8 mouse cellular contexts compared by ENCODE assay signal in genomic region chr5:143732180-143732891, GRCm38 (mm10). TPM values are rescaled to one million over a fixed set of nuclear protein-coding genes. Genes with fewer than 3 reads are reported as not detected.
DNase-seq lines count a peak whose midpoint lies in the region; ATAC-seq and TF ChIP-seq lines count a peak whose summit lies in the region.

TSS of gene Usp42 (minus strand) at chr5:143732280.

- ATAC-seq in embryonic facial prominence, embryonic 14.5 days (ENCODE audit: low read depth) = peak; percentile 99
- peak; percentile 98 for ATAC-seq in limb, embryonic 13.5 days (ENCODE audit: low FRiP score, low read depth)
- ATAC-seq in midbrain, embryonic 16.5 days = peak; percentile 99

- DNase-seq in 3T3-L1 (ENCODE audit: low read depth, low spot score) = peak; percentile 98
- DNase-seq in adrenal gland, postnatal 4 days (ENCODE audit: low spot score in 2 of 2) = peak; percentile 87 to 91
- DNase-seq in embryonic facial prominence, embryonic 14.5 days (ENCODE audit: low spot score) = peak; percentile 99
- peak; percentile 94 to 98 for DNase-seq in heart, adult 2 months
- peak; percentile 95 to 97 for DNase-seq in kidney, adult 8-10 months
- DNase-seq in spleen, postnatal 10 days (ENCODE audit: low spot score in 2 of 2) = peak; percentile 90 to 93

- intact Hi-C loops in heart, adult 2 months (cut with DNase I) = loop anchor here (1.0 to 5.0 kb wide), 3 partner anchors 26 to 245 kb away; no protein-coding TSS in a partner anchor

- peak; percentile 98 for TF ChIP-seq POLR2A in heart, adult 2 months (IDR thresholded peaks at IDR 0.05; ENCODE audit: insufficient read depth, low read depth, low read length)

- H3K9ac ChIP-seq in embryonic facial prominence, embryonic 14.5 days (ENCODE audit: low read depth, low read length) = peak within 1 kb of the TSS; percentile 98
- H3K9ac ChIP-seq in heart, adult 2 months (ENCODE audit: low read depth, low read length) = peak within 1 kb of the TSS; percentile 98
- peak within 1 kb of the TSS; percentile 99 for H3K9ac ChIP-seq in limb, embryonic 13.5 days
- peak within 1 kb of the TSS; percentile 99 for H3K9ac ChIP-seq in midbrain, embryonic 16.5 days (ENCODE audit: low read depth, low read length)

- no peaks in the 10 kb centered on the region for H3K9me3 ChIP-seq in embryonic facial prominence, embryonic 14.5 days (ENCODE audit: control insufficient read depth, low read length)
- H3K9me3 ChIP-seq in limb, embryonic 13.5 days = no peaks in the 10 kb centered on the region
- no peaks in the 10 kb centered on the region for H3K9me3 ChIP-seq in midbrain, embryonic 16.5 days (replicated peaks; ENCODE audit: control insufficient read depth, low read length, poor library complexity, severe bottlenecking)

- peak; percentile 59 for TF ChIP-seq CTCF in heart, adult 2 months (IDR thresholded peaks at IDR 0.05)

- peaks cover 3% of the 10 kb centered on the region; the same call in 1 of the 2 replicates for H3K4me1 ChIP-seq in embryonic facial prominence, embryonic 14.5 days (ENCODE audit: control insufficient read depth, insufficient read depth, low read length)
- peaks cover 3% of the 10 kb centered on the region for H3K4me1 ChIP-seq in heart, adult 2 months (ENCODE audit: control insufficient read depth, insufficient read depth, low read length)
- H3K4me1 ChIP-seq in limb, embryonic 13.5 days = peaks cover 22% of the 10 kb centered on the region
- peaks cover 19% of the 10 kb centered on the region for H3K4me1 ChIP-seq in midbrain, embryonic 16.5 days (ENCODE audit: control insufficient read depth, insufficient read depth, low read length)

- H3K4me2 ChIP-seq in embryonic facial prominence, embryonic 14.5 days (ENCODE audit: low read depth, low read length) = peak within 1 kb of the TSS; percentile 79
- H3K4me2 ChIP-seq in limb, embryonic 13.5 days (replicated peaks) = peak within 1 kb of the TSS; percentile 73
- peak within 1 kb of the TSS; percentile 94 for H3K4me2 ChIP-seq in midbrain, embryonic 16.5 days (ENCODE audit: low read length)

- H3K36me3 ChIP-seq in embryonic facial prominence, embryonic 14.5 days (ENCODE audit: control insufficient read depth, insufficient read depth, low read length) = peaks cover 5% of the 10 kb centered on the region
- no peaks in the 10 kb centered on the region for H3K36me3 ChIP-seq in heart, adult 2 months (ENCODE audit: control insufficient read depth, insufficient read depth, low read length)
- H3K36me3 ChIP-seq in limb, embryonic 13.5 days = peaks cover 5% of the 10 kb centered on the region
- H3K36me3 ChIP-seq in midbrain, embryonic 16.5 days (ENCODE audit: control insufficient read depth, insufficient read depth, low read length) = 0 out of 2 replicates have a peak, but pooled peaks cover 3% of the 10 kb centered on the region

- H3K79me2 ChIP-seq in heart, adult 2 months (replicated peaks; ENCODE audit: control insufficient read depth, insufficient read depth, low read length) = no peaks in the 10 kb centered on the region

- no peaks in the 10 kb centered on the region for H3K27me3 ChIP-seq in embryonic facial prominence, embryonic 14.5 days (replicated peaks; ENCODE audit: control insufficient read depth, insufficient read depth, low read length)
- H3K27me3 ChIP-seq in heart, adult 2 months (ENCODE audit: control insufficient read depth, insufficient read depth, low read length) = no peaks in the 10 kb centered on the region
- H3K27me3 ChIP-seq in limb, embryonic 13.5 days = no peaks in the 10 kb centered on the region
- H3K27me3 ChIP-seq in midbrain, embryonic 16.5 days (ENCODE audit: control insufficient read depth, insufficient read depth, low read depth, low read length) = no peaks in the 10 kb centered on the region

- H3K27ac ChIP-seq in embryonic facial prominence, embryonic 14.5 days (replicated peaks; ENCODE audit: low read depth, low read length) = peak within 1 kb of the TSS; percentile 90
- H3K27ac ChIP-seq in heart, adult 2 months = peak within 1 kb of the TSS; percentile 94
- peak within 1 kb of the TSS; percentile 93 for H3K27ac ChIP-seq in limb, embryonic 13.5 days
- peak within 1 kb of the TSS; percentile 90 for H3K27ac ChIP-seq in midbrain, embryonic 16.5 days (ENCODE audit: low read length)

- under 1% methylated on average over 20 of the region's 82 CpGs for WGBS in embryonic facial prominence, embryonic 14.5 days
- 3% methylated on average over 82 of the region's 82 CpGs for WGBS in heart, adult 2 months
- WGBS in limb, embryonic 13.5 days = 1% methylated on average over 67 of the region's 82 CpGs
- WGBS in midbrain, embryonic 16.5 days = 0% methylated on average over 62 of the region's 82 CpGs

- peak; percentile 9; the same call in 1 of the 2 replicates for TF ChIP-seq EP300 in heart, adult 2 months (IDR thresholded peaks at IDR 0.05; ENCODE audit: insufficient read depth, low read depth, low read length)

- H3K4me3 ChIP-seq in embryonic facial prominence, embryonic 14.5 days (ENCODE audit: low read depth, low read length) = peak within 1 kb of the TSS; percentile 90
- H3K4me3 ChIP-seq in heart, adult 2 months = peak within 1 kb of the TSS; percentile 91
- peak within 1 kb of the TSS; percentile 99 for H3K4me3 ChIP-seq in limb, embryonic 13.5 days
- peak within 1 kb of the TSS; percentile 96 for H3K4me3 ChIP-seq in midbrain, embryonic 16.5 days (ENCODE audit: low read depth, low read length)

RNA-seq across cellular contexts. Expression of gene Usp42, which starts in this region (rescaled TPM):
- 10 to 100 TPM; 21.2 to 22.3 TPM for total RNA-seq in adrenal gland, postnatal 4 days (2021)
- 18.1 and 19.2 TPM in 2 replicates for polyA plus RNA-seq in embryonic facial prominence, embryonic 14.5 days (2014; fragmentation: Nextera tagmentation; extraction: Ambion mirVana)
- total RNA-seq in heart, adult 2 months (2021) = 1 to 10 TPM; 5.3 to 6.2 TPM
- 2.5 and 3.9 TPM in 2 replicates for polyA plus RNA-seq in heart, adult 2 months (2012; rRNA removed)
- polyA plus RNA-seq in limb, embryonic 13.5 days (2015; fragmentation: Nextera tagmentation; extraction: Ambion mirVana) = 25.8 and 27.2 TPM in 2 replicates
- polyA plus RNA-seq in midbrain, embryonic 16.5 days (2015; fragmentation: Nextera tagmentation; extraction: Ambion mirVana) = 26.0 and 28.0 TPM in 2 replicates

Comparison
In these comparisons a context has a peak if more than half of its experiments do, and no peak if none do; other contexts are left out.
1. Peak in every context shown above with its lines: DNase-seq, ATAC-seq, H3K4me3 ChIP-seq and H3K27ac ChIP-seq.